Mouse (Mus musculus) bone marrow, adult 2 months (tissue): Measurements from ENCODE around the gene Galnt18. TPM values are rescaled to one million over a fixed set of nuclear protein-coding genes. Genes with fewer than 3 reads are reported as not detected.

Experiments used
- H3K27ac ChIP-seq: fragments of 200-500 bp; 2 replicates; pipeline ENCODE4 v1.5.1; 2012; ENCODE audit warnings: low read depth, mild to moderate bottlenecking, control low read depth, inconsistent platforms, low read length; ENCODE audit not compliant: control insufficient read depth, poor library complexity, insufficient read depth
- H3K4me1 ChIP-seq: fragments of 200-500 bp; 2 replicates; pipeline ENCODE4 v1.6.1; 2011; ENCODE audit warnings: low read length; ENCODE audit not compliant: control insufficient read depth, insufficient read depth
- H3K4me3 ChIP-seq: fragments of 200-500 bp; replicated peaks from 2 replicates; pipeline ENCODE3; 2011; ENCODE audit warnings: mild to moderate bottlenecking, low read depth, low read length, control low read depth; ENCODE audit not compliant: control insufficient read depth
- CTCF ChIP-seq: fragments of 200-500 bp; IDR thresholded peaks from 2 replicates; pipeline ENCODE4 v1.5.1; 2011; ENCODE audit warnings: low read length, control low read depth; ENCODE audit not compliant: control insufficient read depth, insufficient read depth
- POLR2A ChIP-seq: fragments of 200-500 bp; IDR thresholded peaks from 2 replicates; pipeline ENCODE4 v1.6.1; 2011; ENCODE audit warnings: low read depth, mild to moderate bottlenecking, control low read depth, low read length, borderline replicate concordance; ENCODE audit not compliant: control insufficient read depth
- WGBS: fragments of 180-500 bp; shearing (Covaris S2); methylation state at CpG from one replicate; pipeline ENCODE4 v1.1.7; 2018; 5-methylcytosine and 5-hydroxymethylcytosine counted together
- polyA plus RNA-seq: library from polyadenylated mRNA; stranded (reverse); fragments of >200 nt; gene quantifications from 2 replicates; pipeline ENCODE4 v1.2.4, GENCODE M21; 2011; ENCODE audit warnings: low replicate concordance; ENCODE audit not compliant: missing spikeins, insufficient read depth, insufficient read length

The Galnt18 gene
- polyA plus RNA-seq, result 0.38 and 2.2 TPM in 2 replicates

GRCm38 (mm10) chr7:111779504-111780242 is at the start of gene Galnt18:
Galnt18 (minus strand) TSS chr7:111779977.
- no peak for TF ChIP-seq CTCF
- no peak for TF ChIP-seq POLR2A
- WGBS, result 2% methylated on average over 52 of the region's 52 CpGs
- Histone ChIP-seq H3K4me3 (no peak within 1 kb of the TSS), H3K27ac (no peak within 1 kb of the TSS), H3K4me1 (no peaks in the 10 kb centered on the region)

- no peak overlapping the region for H3K27ac ChIP-seq
- TF ChIP-seq CTCF (no peak), POLR2A (no peak)
- H3K4me1 ChIP-seq, result no peaks in the 10 kb centered on the region
- WGBS, result 86% methylated on average over 1 of the region's 1 CpGs
- H3K4me3 ChIP-seq, result no peak overlapping the region
These were observed 47.6 kb upstream of the Galnt18 start for GRCm38 (mm10) chr7:111827337-111827736.

GRCm38 (mm10) chr7:111813093-111813492 is 33.3 kb upstream of the Galnt18 start:
- H3K27ac ChIP-seq, result no peak overlapping the region

DNA sequence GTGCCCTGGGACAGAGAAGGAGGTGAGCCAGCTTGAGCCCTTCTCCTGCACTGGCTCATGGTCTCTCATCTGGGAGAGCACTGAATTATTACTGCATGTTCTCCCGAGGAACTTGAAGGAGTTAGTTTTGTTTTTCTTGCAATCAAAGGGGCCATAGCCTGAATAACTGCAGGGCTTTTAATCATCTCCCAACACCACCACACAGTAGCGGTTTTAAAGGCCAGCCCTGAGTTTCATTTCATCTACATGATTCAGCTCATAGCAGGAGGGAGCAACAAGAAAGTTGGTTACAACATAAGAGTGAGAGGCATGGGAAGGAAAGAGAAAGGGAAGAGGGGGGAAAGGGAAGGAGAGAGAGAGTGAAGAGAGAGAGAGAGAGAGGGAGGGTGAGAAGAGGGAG is 31.3 kb upstream of the Galnt18 start:
- Histone ChIP-seq H3K27ac (no peak overlapping the region), H3K4me3 (no peak overlapping the region), H3K4me1 (no peaks in the 10 kb centered on the region)
- TF ChIP-seq CTCF (no peak), POLR2A (no peak)
- WGBS, result 45% methylated on average over 2 of the region's 2 CpGs

More at GRCm38 (mm10) chr7:111813093-111813492, 33.3 kb upstream of the Galnt18 start:
- H3K4me3 ChIP-seq, result no peak overlapping the region
- TF ChIP-seq CTCF (no peak), POLR2A (no peak)
- H3K4me1 ChIP-seq, result no peaks in the 10 kb centered on the region
- 14% methylated on average over 1 of the region's 1 CpGs for WGBS

DNA sequence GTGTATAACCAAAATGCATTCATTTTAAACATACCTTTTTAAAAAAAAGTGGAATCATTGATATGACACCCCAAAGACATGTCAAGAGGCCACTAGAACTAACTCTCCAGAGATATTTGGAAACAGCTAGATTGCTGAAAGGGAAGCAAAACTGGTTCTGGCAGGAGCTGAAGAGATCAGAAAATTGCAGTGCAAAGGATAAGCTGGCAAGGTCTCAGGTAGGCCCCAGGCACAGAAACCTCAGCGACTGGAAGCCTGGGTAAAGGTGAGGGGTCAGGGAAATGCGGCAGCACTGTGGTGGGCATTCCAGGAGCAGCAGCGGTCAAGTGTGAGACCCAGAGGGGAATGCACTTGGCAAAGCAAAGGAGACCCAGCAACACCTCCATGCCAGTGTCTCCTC is 30.0 kb upstream of the Galnt18 start:
- Histone ChIP-seq H3K27ac (no peak overlapping the region), H3K4me1 (no peaks in the 10 kb centered on the region), H3K4me3 (no peak overlapping the region)
- WGBS, result 79% methylated on average over 3 of the region's 3 CpGs
- no peak for TF ChIP-seq POLR2A
- TF ChIP-seq CTCF, result no peak

GRCm38 (mm10) chr7:111806083-111806482 is 26.3 kb upstream of the Galnt18 start:
- Histone ChIP-seq H3K4me1 (no peaks in the 10 kb centered on the region), H3K27ac (no peak overlapping the region), H3K4me3 (no peak overlapping the region)
- WGBS, result 95% methylated on average over 1 of the region's 1 CpGs
- TF ChIP-seq CTCF (no peak), POLR2A (no peak)

GRCm38 (mm10) chr7:111804646-111805045 is 24.9 kb upstream of the Galnt18 start:
- Histone ChIP-seq H3K27ac (no peak overlapping the region), H3K4me3 (no peak overlapping the region), H3K4me1 (no peaks in the 10 kb centered on the region)
- 85% methylated on average over 4 of the region's 4 CpGs for WGBS
- TF ChIP-seq POLR2A (no peak), CTCF (no peak)

- Histone ChIP-seq H3K27ac (no peak overlapping the region), H3K4me1 (no peaks in the 10 kb centered on the region), H3K4me3 (no peak overlapping the region)
- no peak for TF ChIP-seq POLR2A
- TF ChIP-seq CTCF, result no peak
- 54% methylated on average over 5 of the region's 5 CpGs for WGBS
These were observed 21.0 kb upstream of the Galnt18 start for GRCm38 (mm10) chr7:111800785-111801184.
